Mouse (Mus musculus) megakaryocyte, embryonic 14.5 days (primary cell): ENCODE measurements at regions not wholly inside any gene's neighbourhood (a gene's known extent, or its start where the extent isn't known, plus 50 kb on each side); places are given as distances from the start of the nearest gene placed in this dataset.

Experiments
- FLI1 ChIP-seq: IDR thresholded peaks from 2 replicates; pipeline ENCODE4 v1.6.1; 2012; ENCODE audit warnings: low read length, inconsistent platforms, mixed read lengths
- GATA1 ChIP-seq: IDR thresholded peaks from 3 replicates; pipeline ENCODE4 v1.6.1; 2012; ENCODE audit warnings: mixed read lengths, low read length, inconsistent platforms, borderline replicate concordance

GRCm38 (mm10) chr10:117465058-117465660 is 85.3 kb upstream of the Cpsf6 start:
- TF ChIP-seq GATA1 (no peak), FLI1 (no peak)
